Mouse (Mus musculus): ENCODE measurements around the gene Gpatch8.

Gpatch8 gene

DNA sequence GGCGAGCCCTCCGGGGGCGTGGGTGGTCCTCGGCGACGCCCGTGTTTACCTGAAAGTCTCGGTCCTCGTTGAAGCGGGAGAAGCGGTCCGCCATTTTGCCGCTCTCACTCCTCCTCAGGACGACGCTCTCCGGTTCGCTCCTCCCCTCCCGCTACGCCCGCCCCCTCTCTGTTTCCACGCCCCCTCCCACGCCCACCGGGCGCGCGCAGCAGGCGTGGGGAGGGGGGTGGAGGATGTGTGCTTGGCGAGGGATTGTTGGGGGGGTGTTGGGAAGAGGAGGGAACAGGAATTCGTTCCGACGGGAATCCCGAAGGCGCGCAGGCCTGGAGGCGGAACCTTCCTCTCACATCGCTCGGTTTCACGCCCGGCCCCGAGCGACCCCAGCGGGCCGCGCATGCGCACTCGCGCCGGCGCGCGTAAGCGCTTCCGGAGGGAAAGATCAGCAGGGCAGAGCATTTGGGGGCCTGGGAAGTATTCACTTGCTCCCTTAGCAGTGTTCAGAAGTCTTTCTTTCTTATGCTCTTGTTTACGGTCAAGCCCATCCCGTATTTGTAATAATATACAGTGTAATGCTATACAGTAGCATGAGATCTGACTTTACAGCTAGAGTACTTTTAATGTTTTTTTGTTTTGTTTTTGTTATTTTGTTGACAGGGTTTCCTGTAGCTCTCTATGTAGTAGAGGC is at the start of gene Gpatch8:
TSS of gene Gpatch8 (minus strand) at position 362 of the 685 bp plus-strand sequence.
- DNase-seq (ENCODE audit: low spot score), result peak; percentile 99

- peak; percentile 57 for DNase-seq (ENCODE audit: low spot score)
These were observed 48.8 kb upstream of the Gpatch8 start for GRCm38 (mm10) chr11:102604777-102605552.

DNA sequence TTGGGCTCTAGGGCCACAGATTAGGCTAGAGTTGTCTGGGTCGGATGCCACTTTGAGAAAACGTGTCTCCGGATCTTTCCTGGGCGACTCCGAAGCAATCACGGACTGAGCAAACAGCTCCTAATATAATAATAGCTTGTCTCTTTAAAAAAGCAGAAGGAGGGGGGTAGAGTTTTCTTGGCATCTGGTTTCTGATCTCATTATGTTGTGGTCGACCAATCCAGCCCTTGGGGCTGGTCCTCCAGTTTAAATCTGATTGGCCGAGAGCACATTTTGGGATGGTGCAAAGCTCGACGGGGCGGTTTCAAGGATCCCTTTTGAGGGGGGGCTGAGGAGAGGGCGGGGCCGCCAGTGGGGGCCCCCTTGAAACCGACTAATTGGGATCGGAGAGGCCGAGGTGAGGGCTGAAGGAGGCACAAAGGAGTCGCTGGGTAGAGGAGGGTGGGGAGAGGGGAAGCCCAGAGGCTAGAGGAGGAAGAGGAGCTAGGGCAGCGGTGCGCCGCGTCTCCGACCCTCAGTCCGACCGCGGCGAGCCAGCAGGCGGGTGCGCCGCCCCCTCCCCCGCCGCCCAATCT is 47.9 kb upstream of the Gpatch8 start, which contains the start of gene Fzd2:
TSS of gene Fzd2 (plus strand) at position 387 of the 575 bp plus-strand sequence.
- peak; percentile 99 for DNase-seq (ENCODE audit: low spot score)

DNA sequence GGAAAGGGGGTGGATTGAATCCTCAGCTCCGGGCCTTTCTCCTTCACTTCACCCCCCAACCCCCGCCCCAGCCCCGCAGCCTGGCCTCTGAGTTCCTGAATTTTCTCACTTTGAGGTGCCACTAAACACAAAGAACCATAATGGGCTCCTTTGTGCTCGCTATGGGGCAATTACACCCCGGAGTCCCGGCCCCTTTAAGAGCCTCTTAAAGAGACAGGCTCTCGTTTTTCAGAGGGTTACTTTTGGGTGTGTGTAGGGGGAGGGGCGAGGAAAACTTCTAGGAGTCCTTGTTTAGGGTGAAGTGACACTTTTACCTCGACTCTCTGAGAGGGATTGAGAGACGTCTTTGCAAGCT is 47.3 kb upstream of the Gpatch8 start:
- DNase-seq (ENCODE audit: low spot score), result peak; percentile 84

- DNase-seq (ENCODE audit: low spot score), result peak; percentile 85
These were observed 46.8 kb upstream of the Gpatch8 start for GRCm38 (mm10) chr11:102602816-102603495.

- peak; percentile 32 for DNase-seq (ENCODE audit: low spot score)
These were observed 43.7 kb upstream of the Gpatch8 start for GRCm38 (mm10) chr11:102599912-102600311.

GRCm38 (mm10) chr11:102595341-102595820 is 39.2 kb upstream of the Gpatch8 start:
- no peak for DNase-seq (ENCODE audit: low spot score)

DNA sequence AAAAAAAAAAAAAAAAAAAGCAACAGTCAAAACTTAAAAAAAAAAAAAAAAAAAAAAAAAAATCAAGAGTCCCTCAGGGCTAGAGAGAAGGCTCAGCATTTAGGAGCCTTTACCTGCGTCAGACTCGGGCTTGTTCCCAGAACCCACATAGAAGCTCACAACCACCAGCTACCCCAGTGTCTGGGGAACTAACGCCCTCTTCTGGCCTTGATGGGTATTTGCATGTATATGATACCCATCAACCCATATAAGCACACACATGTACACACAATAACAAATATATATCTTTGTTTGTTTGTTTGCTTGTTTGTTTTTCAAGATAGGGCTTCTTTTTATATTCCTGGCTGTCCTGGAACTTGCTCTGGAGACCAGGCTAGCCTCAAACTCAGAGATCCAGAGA is 31.4 kb upstream of the Gpatch8 start:
- DNase-seq (ENCODE audit: low spot score), result no peak

GRCm38 (mm10) chr11:102586445-102587130 is 30.4 kb upstream of the Gpatch8 start:
- DNase-seq (ENCODE audit: low spot score), result no peak

DNA sequence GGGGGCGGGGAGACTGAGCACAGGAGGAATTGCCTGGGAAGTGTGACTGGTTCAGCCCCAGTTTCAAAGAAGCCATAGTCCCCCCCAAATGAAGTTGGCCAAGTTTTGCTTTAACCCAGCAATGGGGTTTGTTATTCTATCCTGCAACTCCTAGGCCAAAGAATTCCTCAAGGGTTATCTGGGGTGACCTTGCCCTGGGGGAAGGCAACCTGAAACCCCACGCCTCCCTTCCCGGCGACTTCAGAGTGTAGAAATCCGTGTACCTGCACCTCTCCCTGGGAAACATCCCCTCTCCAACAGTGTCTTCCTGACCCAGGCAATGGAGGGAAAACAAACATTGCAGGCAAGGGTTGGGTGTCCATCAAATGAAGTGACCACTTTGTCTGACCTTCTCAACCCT is 26.5 kb upstream of the Gpatch8 start:
- DNase-seq (ENCODE audit: low spot score), result no peak

GRCm38 (mm10) chr11:102582016-102582610 is 25.9 kb upstream of the Gpatch8 start:
- DNase-seq (ENCODE audit: low spot score), result peak; percentile 26

DNA sequence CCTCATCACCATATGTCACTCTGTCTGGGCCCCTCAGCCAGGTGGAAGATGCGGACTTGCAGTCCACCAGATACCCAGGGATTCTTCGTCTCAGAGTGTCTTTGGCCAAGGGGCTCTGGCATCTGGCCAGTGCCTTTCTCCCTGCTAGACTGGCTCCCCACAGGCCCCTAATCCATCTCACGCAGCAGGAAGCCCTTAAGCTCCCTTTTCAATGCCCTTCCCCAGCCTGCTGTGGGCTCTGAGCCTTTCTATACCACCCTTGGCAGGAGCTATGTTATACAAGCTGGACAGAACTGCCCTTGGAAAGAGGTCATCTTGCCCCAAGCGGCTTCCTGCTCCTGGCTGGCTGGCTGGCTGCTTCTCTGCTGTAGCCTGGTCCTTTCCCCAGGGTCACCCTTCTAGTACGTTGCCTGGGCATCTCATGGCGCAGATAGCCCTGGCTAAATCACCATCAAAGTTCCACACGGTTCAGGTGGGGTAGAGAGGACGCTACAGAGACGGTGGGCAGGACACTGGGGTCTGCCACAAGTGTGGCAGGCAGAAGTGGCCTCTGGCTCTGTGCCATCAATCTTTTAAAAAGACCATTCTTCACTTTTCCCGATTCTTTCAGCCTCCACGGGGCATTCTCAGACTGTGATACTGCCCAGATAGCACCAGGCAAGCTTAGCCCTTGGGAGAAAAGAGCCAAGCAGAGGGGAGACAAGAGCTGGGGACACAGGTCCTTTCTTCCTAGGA is 25.3 kb upstream of the Gpatch8 start:
- no peak for DNase-seq (ENCODE audit: low spot score)

DNA sequence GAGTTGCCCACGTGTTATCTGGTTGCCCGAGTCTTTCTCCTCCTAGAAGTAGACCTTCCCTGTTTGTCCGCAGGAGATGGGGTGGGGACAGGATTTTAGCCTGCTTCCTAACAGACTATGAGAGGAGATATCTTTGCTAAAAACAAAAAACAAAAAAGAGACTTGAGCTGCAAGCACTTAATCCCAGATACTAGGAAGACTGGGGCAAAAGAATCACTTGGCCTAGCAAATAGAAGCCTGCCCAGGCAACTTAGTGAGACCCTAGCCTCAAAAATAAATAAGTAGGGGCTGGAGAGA is 23.8 kb upstream of the Gpatch8 start:
- DNase-seq (ENCODE audit: low spot score), result no peak

DNA sequence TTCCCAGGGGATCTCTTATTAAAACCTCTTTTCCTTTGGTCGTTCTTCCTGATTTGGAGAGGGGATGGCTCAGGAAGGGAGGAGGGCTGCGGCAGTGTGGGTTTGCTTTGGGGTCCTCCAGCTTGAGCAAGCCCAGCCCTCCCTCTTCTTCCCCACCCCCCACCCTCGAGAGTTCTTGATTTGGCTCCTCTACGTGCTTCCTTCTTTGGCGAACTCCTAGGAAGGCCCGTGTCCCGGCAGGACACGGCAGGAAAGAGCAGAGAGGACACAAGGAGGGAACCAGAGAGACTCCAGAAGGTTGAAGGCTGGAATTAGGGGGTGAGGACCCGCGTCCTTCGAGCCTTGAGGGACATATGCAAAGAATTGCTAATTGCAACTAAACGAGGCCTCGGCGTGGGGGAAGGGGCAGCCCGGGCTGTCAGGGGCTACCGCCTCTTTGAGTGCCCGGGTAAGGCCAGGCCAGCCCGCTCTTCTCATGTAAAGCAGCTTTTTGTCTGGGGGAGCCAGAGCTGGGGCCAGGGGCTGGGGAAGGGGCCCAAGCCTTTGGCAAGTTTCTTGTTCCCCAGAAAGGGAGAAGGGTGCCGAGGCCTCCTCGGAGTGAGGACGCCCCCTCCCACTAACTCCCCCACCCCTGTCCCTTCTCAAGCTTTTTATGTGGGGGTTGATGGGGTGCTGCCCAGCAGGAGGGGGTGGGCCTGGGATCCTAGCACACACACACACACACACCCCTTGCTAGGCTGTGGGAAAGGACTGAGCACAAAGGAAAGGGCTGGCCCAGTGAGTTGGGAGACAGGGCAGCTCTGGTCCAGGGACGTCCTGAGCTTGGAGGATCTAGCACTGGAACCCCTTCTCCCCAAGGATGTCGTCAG is 23.2 kb upstream of the Gpatch8 start, which contains the start of gene Gm11627:
TSS of gene Gm11627 (minus strand) at position 297 of the 869 bp plus-strand sequence.
- no peak for DNase-seq (ENCODE audit: low spot score)

DNA sequence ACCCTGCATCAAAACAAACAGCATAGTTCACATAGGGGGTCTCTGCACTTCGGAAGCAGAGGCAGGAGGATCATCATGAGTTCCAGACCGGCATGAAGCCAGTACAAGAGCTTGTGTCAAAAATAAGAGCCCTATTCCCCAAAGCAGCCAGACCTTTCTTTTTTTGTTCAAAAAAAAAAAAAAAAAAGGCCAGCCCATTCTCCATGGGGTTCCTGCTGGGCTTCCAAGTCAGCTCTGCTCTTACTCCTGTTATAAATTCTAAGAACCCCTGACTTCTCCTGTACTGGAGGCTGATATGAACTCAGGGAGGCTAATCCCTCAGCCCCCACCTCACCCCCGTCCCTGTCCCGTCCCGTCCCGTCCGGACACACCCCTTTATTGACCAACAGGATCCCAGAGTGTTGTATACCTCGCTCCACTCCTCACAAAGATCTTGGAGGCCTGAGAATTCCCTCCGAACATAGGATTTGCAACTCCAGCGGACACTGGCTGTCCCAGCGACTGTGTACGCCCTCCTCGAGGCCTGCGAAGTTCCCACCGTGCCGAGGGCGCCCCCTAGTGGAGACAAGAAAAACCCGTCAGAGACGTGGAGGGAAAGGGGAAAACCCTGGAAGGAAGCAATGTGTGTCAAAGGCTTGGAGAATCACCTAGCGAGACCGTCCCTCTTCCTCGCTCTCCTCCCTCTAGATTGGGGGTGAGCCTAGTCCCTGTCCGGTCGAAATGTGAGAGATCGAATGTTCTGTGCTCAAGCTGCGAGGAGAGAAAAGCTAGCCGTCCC is 22.3 kb upstream of the Gpatch8 start:
- DNase-seq (ENCODE audit: low spot score), result peak; percentile 87

GRCm38 (mm10) chr11:102576050-102576754 is 20.0 kb upstream of the Gpatch8 start:
- no peak for DNase-seq (ENCODE audit: low spot score)

DNA sequence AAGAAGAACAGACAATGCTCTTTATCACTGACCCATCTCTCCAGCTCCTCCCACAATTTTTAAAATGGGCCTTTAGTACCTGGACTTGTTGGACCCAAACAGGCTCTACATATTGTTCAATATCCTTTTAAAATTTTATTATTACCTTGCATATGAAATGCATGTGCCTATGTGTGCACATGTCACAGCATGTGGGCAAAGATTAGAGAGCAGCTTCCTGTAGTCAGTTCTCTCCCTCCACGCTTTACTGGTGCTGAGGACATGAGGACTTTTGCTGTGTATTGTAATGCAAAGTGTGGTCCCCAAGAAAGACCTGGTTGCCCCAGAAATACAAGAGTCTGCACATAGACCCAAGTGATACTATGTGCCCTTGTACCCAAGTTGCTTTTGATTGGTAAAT is 18.8 kb upstream of the Gpatch8 start:
- no peak for DNase-seq (ENCODE audit: low spot score)

Data from adipocyte (in vitro differentiated cells).